Mouse (Mus musculus) embryo, embryonic 10.5 days (tissue): ENCODE data around the gene Gm49373.
A peak's percentile ranks its signal among the peaks of the same experiment; 100 is the strongest.

Experiments
- DNase-seq: peaks from one replicate; pipeline ENCODE4 v3.0.0-alpha.2; 2015; ENCODE audit warnings: low spot score

Gene Gm49373

GRCm38 (mm10) chr9:21073044-21073840 is at the start of gene Gm49373, which contains the start of gene Fdx1l:
TSS of gene Gm49373 (minus strand) at chr9:21073096.
TSS of gene Fdx1l (minus strand) at chr9:21073614.
- DNase-seq: peak; percentile 96

- DNase-seq: no peak
Observed at GRCm38 (mm10) chr9:21121483-21121882, 48.6 kb upstream of the Gm49373 start.

GRCm38 (mm10) chr9:21117073-21117472 is 44.2 kb upstream of the Gm49373 start:
- DNase-seq: no peak

DNA sequence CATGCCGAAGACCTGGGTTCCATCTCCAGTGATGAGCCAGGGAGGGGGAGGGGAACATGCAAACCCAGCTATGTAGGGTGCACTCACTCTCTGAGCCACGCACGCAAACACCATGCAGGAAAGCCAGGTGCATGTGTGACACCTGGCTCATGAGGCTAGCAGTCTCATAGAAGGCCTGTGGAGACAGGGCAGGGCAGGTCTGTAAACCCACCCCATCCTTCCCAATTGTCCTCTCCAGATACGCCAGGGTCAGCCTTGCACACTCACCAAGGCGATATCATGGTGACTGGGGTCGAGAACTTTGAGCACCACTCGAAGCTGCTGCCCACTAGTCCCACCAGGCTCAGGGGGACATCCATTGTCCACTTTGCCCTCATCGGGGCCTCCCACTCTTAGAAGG is 42.2 kb upstream of the Gm49373 start:
- no peak for DNase-seq

DNA sequence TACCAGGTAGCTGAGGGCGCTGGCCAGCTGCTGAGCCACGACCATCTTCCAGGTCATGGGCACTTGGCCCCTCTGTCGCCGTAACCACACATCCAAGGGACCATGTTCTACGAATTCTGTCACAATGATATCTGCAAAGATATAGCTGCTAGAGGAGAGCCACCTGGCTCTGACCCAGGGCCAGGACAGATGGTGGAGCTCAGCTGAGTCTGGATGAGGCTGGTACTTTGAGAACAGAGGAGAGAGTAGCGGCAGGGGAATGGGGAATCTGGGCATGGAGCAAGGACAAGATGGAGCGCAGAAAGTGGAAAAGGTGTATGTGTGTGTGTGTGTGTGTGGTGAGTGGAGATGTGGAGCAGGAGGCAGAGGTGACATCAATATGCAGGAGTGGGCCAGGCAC is 41.3 kb upstream of the Gm49373 start:
- DNase-seq: no peak

DNA sequence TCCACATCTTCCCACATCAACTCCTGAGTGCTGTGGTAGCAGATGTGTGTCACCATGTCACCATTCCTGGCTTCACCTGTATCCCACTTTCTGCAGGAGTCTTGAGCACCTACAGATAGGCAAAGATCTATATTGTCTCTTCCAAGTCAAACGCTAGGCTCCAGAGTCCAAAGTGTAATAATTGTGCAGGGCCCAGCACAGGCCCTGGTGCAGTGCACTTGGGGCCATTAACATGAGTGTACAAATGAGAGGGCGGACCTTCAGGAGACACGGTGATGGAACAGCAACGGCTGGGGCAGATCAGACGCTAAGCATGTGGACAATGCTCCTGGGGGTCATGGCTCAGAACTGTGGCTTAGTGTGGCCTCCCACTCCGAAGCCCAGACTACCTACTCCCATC is 40.9 kb upstream of the Gm49373 start:
- DNase-seq: no peak

DNA sequence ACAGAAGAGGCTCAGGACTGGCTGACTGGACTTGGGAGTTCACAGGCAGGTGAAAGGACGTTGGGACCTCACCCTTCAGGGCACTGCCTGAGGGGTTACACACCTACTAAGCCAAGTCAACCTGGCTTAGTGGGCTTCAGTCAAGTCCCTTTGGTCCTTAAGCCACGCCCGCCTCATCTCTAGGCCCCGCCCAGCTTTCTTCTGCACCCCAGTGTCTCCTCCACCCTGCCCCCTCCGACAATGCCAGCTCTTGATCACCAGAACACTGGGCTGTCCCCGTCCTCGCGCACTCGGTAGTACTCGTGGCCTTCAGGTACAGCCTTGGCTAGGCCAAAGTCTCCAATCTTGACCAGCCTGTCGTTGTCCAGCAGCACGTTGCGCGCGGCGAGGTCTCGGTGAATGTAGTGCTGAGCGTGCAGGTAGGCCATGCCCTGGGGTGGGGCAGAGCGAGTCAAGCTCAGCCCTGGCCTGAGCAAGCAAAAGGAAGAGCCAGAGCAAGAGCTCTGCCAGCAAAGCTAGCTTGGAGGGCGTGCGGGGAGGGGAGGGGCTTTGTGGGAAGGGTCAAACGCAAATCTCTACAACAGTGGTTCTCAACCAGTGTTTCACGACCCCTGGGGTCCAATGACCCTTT is 34.8 kb upstream of the Gm49373 start:
- DNase-seq: no peak

GRCm38 (mm10) chr9:21105760-21106564 is 33.1 kb upstream of the Gm49373 start:
- DNase-seq: no peak

DNA sequence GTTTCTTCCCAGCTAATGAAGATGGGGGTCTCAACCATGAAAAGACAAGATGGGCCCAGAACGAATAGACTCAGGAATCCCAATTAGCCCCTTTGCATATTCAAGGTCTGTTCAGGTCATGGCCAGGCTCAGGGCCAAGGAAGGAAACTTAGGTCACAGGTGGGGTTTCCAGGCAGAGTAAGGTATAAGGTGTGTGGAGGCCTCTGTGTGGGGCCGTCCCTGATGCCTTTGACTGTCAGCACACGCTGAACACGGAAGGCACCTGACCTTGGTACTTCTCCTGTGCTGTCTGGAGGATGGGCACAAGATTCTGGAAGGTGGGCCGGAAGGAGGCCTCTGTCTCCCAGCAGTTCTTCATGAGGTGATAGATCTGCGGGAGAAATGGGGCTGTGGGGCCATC is 31.9 kb upstream of the Gm49373 start:
- DNase-seq: no peak

DNA sequence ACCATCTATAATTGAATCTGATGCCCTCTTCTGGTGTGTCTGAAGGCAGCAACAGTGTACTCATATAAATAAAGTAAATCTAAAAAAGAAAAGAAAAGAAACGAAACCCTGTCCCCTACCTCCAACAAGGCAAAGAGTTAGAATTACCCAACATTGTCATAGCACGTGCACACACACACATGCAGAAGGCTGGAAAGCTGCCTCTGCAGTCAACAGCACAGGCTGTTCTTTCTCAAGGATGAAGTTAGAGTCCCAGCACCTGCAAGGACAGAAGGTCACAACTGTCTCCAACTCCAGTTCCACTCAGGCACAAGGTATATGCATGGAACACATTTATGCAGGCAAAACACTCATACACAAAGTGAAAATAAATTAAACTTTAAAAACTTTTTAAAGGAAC is 29.2 kb upstream of the Gm49373 start:
- no peak for DNase-seq

DNA sequence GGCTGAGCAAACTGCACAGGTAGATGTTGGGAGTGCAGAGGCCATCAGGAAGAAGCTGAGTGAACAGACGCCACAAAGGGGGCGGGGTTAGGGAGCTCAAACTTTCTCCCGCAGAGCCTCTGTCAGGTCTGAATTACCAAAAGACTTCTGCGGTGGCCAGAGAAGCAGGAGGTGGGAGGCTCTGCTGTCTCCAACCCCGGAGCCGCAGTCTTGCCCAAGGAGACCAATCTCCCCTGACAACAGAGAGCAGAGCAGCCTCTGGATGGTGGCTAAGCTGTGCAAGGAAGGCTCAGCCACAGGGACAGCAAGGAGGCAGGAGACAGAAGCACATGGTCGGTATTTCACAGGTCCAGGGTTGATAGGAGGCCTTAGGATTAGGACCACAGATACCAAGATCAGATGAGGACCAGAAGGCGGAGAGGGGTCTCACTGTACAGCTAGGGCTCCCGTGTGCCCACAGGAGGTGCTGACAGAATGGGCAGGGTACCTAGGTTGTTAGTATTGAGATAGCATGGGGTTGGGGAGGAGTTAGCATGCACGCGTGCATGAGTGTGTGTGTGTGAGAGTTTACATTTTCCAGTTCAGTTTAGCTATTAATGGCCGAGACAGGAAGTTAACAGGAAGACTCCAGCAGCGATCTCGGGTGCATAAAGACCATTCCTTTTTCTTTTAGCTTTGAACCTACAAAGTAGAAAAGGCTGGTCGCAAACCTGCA is 27.7 kb upstream of the Gm49373 start:
- no peak for DNase-seq

DNA sequence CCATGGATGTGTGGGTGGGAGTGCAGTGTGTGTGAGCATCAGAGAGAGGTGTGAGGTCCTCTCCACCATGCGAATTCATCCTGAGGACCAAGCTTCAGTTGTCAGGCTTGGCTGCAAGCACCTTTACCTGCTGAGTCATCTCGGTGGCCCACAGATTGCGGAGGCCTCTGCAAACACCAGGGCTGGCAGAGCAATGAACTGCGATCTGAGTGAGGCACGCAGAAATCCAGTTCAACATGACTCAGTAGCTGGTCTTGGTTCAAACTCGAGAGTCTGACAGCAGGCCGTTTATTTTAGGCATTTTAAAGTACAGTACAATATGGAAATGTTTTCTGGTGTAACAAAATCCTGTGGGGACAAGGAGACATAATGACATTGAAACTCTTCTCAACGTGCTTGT is 24.9 kb upstream of the Gm49373 start:
- DNase-seq: no peak

DNA sequence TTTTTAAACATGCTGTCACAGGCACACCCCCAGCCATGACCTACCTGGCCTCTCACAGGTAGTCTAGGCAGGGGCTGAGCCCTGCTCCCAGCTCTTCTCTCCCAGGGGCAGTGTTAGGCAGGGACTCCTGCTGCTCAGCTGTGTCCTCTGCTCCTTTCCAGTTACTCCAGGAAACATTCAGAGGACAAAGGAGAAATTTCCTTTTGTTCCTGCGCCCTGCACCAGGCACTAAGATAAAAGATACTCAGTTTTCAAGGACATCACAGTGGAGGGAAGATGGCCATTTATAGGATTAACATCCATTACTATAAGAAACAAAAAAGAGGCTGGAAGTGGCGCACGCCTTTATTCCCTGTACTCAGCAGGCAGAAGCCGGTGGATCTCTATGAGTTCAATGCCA is 23.1 kb upstream of the Gm49373 start:
- no peak for DNase-seq

DNA sequence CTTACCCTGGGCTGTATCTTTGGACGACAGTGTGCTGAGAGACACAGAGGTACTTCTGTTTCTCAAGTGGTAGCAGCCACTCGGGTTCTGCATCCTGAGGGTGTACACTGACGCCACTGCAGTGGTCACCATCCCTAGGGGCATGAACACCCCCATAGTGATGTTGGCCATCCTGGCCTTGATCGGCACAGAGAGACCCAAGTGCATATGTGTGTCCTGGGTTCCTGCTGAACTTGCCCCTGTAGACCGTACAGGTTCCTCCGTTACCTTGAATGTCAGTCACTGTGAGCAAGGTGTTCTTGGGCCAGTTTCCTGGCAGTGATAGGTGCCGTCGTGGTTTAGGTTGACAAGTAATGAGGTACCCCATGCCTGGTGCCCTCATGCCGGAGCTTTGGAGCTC is 20.5 kb upstream of the Gm49373 start:
- no peak for DNase-seq

DNA sequence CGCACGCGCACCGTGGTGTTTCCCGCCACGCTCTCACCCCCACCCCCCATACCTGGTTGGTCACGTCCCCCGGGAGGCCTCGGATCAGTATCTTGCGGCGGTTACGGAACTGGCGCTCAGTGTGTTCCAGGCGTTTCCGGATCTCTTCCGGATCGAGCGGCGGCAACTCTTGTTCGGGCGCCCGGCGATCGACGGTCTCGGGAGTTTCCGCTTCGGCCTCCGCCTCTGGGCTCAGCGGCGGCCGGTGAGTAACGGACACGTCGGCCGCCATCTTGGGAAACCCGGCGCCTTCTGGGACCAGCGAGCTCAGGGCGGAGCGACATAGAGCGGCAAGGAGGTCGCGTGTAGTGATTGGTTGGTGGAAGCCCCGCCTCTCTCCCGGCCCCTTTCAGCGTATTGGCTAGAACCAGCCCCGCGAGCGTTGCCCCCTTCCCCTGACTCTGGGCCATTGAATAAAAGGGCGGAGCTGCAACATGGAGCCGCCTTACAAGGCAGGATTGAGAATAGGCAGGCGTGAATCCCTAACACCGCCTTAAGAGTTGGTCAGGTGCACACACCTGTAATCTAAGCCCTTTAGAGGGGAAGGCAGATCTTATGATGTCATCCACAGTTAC is 18.9 kb upstream of the Gm49373 start, which contains the start of the genes Gm38431 and Raver1:
Gm38431 (minus strand) TSS at position 291 of the 614 bp plus-strand sequence.
Raver1 (minus strand) TSS at position 302 of the 614 bp plus-strand sequence.
- peak; percentile 99 for DNase-seq

GRCm38 (mm10) chr9:21090972-21091706 is 18.2 kb upstream of the Gm49373 start:
- DNase-seq: no peak

DNA sequence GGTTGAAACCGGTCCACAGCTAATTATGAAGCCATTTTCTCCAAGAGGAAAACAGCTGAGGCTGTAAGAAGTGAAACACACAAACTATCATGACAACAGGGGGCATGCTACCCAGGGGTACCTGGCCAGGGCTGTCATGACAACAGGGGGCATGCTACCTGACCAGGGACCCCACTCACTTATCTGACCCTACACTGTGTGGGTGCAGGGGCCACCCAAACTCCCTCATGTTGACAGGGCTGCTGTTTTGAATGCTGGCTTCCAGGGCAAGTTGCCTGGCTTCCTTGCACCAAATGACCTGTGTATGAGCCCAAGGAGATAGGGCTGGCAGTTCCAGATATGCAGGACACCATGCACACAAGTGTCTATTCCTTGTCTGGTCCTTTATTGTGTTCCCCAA is 17.6 kb upstream of the Gm49373 start:
- DNase-seq: no peak

DNA sequence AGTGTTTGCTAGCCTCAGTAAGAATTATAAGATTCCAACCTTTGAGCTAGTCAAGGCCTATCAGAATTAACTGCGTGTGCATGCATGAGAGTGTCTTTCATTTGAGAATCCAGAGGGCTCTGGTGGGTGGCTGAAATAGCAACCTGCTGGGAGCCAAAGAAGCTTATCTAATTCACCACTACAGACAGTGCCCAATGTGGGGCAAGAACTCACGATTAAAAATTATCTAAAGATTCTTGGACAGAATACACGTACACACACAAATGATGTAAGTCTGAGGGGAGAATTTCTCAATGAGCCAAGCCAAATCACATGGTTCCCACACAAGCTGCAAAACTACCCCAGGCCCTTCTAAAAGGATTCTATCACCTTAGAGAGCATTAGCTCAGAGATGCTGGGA is 10.4 kb upstream of the Gm49373 start:
- no peak for DNase-seq

- DNase-seq: no peak
Observed at GRCm38 (mm10) chr9:21081127-21081526, 8.2 kb upstream of the Gm49373 start.

GRCm38 (mm10) chr9:21075625-21076024 is 2.7 kb upstream of the Gm49373 start:
- DNase-seq: no peak

GRCm38 (mm10) chr9:21074173-21074572 is 1.3 kb upstream of the Gm49373 start:
- DNase-seq: no peak
